ENCODE assay signal across 8 mouse cellular contexts in genomic region chr3:107895194-107895719, GRCm38 (mm10). TPM values are rescaled to one million over a fixed set of nuclear protein-coding genes. Genes with fewer than 3 reads are reported as not detected.
DNase-seq lines count a peak whose midpoint lies in the region; ATAC-seq and TF ChIP-seq lines count a peak whose summit lies in the region.

No protein-coding gene starts in this region.

- no peaks in the 10 kb centered on the region for H3K36me3 ChIP-seq in heart, embryonic 11.5 days (ENCODE audit: control insufficient read depth, insufficient read depth, low read length)
- H3K36me3 ChIP-seq in forebrain, postnatal 0 days (ENCODE audit: insufficient read depth) = no peaks in the 10 kb centered on the region
- H3K36me3 ChIP-seq in liver, postnatal 0 days (replicated peaks; ENCODE audit: insufficient read depth, low read length) = 0 out of 2 replicates have a peak, but pooled peaks cover 3% of the 10 kb centered on the region

- 10% methylated on average over 6 of the region's 6 CpGs for WGBS in heart, embryonic 11.5 days (ENCODE audit: insufficient replicate concordance)
- WGBS in forebrain, postnatal 0 days = 5% methylated on average over 6 of the region's 6 CpGs
- WGBS in liver, postnatal 0 days (ENCODE audit: insufficient replicate concordance) = 8% methylated on average over 6 of the region's 6 CpGs

- H3K4me3 ChIP-seq in heart, embryonic 11.5 days (ENCODE audit: low read depth, low read length) = peak overlapping the region; percentile 75
- H3K4me3 ChIP-seq in forebrain, postnatal 0 days (ENCODE audit: low read depth, low read length) = peak overlapping the region; percentile 62
- H3K4me3 ChIP-seq in liver, postnatal 0 days (ENCODE audit: low read depth, low read length) = peak overlapping the region; percentile 75

- no peak for TF ChIP-seq EP300 in liver, postnatal 0 days (IDR thresholded peaks at IDR 0.05; ENCODE audit: low read depth)

- H3K27ac ChIP-seq in heart, embryonic 11.5 days (ENCODE audit: low read depth, low read length) = no peak overlapping the region
- H3K27ac ChIP-seq in forebrain, postnatal 0 days (ENCODE audit: low read depth, low read length) = no peak overlapping the region
- peak overlapping the region; percentile 87; the same call in 1 of the 2 replicates for H3K27ac ChIP-seq in liver, postnatal 0 days (ENCODE audit: low read depth)

- H3K4me2 ChIP-seq in heart, embryonic 11.5 days = peak overlapping the region; percentile 91
- H3K4me2 ChIP-seq in forebrain, postnatal 0 days (ENCODE audit: low read depth) = peak overlapping the region; percentile 95
- H3K4me2 ChIP-seq in liver, postnatal 0 days (ENCODE audit: low read depth, low read length) = peak overlapping the region; percentile 99

- DNase-seq in heart, adult 9 months (ENCODE audit: low spot score in 2 of 2) = no peak
- peak; percentile 8 for DNase-seq in MN1 (ENCODE audit: low spot score)
- DNase-seq in forebrain, postnatal 0 days = no peak
- DNase-seq in liver, postnatal 0 days = no peak
- DNase-seq in right cerebral cortex, postnatal 10 days (ENCODE audit: low spot score in 2 of 2) = no peak
- DNase-seq in ovary, adult 18-20 months (ENCODE audit: low spot score) = no peak
- DNase-seq in left cerebral cortex, adult 11 months (ENCODE audit: low spot score) = no peak

- H3K9ac ChIP-seq in heart, embryonic 11.5 days (ENCODE audit: low read depth, low read length) = peak overlapping the region; percentile 84; the same call in 1 of the 2 replicates
- H3K9ac ChIP-seq in forebrain, postnatal 0 days = peak overlapping the region; percentile 85
- H3K9ac ChIP-seq in liver, postnatal 0 days (replicated peaks) = peak overlapping the region; percentile 90

- ATAC-seq in heart, embryonic 11.5 days (replicated peaks; ENCODE audit: insufficient number of reproducible peaks, low FRiP score, low TSS enrichment) = no peak
- ATAC-seq in forebrain, postnatal 0 days = peak; percentile 7
- peak; percentile 43 for ATAC-seq in liver, postnatal 0 days

- TF ChIP-seq CTCF in forebrain, postnatal 0 days (IDR thresholded peaks at IDR 0.05; ENCODE audit: low read depth) = no peak
- TF ChIP-seq CTCF in liver, postnatal 0 days (IDR thresholded peaks at IDR 0.05; ENCODE audit: low read depth) = no peak

- no peaks in the 10 kb centered on the region for H3K9me3 ChIP-seq in heart, embryonic 11.5 days (replicated peaks; ENCODE audit: control insufficient read depth, low read length)
- no peaks in the 10 kb centered on the region for H3K9me3 ChIP-seq in forebrain, postnatal 0 days (ENCODE audit: low read length)
- no peaks in the 10 kb centered on the region for H3K9me3 ChIP-seq in liver, postnatal 0 days (ENCODE audit: low read length)

- H3K27me3 ChIP-seq in heart, embryonic 11.5 days (ENCODE audit: control insufficient read depth, insufficient read depth, low read length) = no peaks in the 10 kb centered on the region
- no peaks in the 10 kb centered on the region for H3K27me3 ChIP-seq in forebrain, postnatal 0 days (ENCODE audit: insufficient read depth, low read length)
- H3K27me3 ChIP-seq in liver, postnatal 0 days (ENCODE audit: insufficient read depth, low read length) = no peaks in the 10 kb centered on the region

- peaks cover 6% of the 10 kb centered on the region; the same call in 1 of the 2 replicates for H3K4me1 ChIP-seq in heart, embryonic 11.5 days (ENCODE audit: control insufficient read depth, insufficient read depth, low read length)
- no peaks in the 10 kb centered on the region for H3K4me1 ChIP-seq in forebrain, postnatal 0 days (ENCODE audit: insufficient read depth)
- H3K4me1 ChIP-seq in liver, postnatal 0 days (ENCODE audit: insufficient read depth) = peaks cover 15% of the 10 kb centered on the region

RNA-seq across cellular contexts. Expression of gene Gstm5, which starts 0.4 kb away (rescaled TPM):
- polyA plus RNA-seq in heart, embryonic 11.5 days (2014; fragmentation: Nextera tagmentation; extraction: Ambion mirVana) = 131 TPM in 2 replicates
- total RNA-seq in forebrain, postnatal 0 days (2014; rRNA removed) = 141 and 164 TPM in 2 replicates
- polyA plus RNA-seq in forebrain, postnatal 0 days (2015; fragmentation: Nextera tagmentation; extraction: Ambion mirVana) = 250 and 273 TPM in 2 replicates
- polyA plus RNA-seq in liver, postnatal 0 days (2015; fragmentation: Nextera tagmentation; extraction: Ambion mirVana) = 126 and 134 TPM in 2 replicates

RNA-seq across cellular contexts. Expression of gene Eps8l3, which starts 18.2 kb away (rescaled TPM):
- polyA plus RNA-seq in heart, embryonic 11.5 days (2014; fragmentation: Nextera tagmentation; extraction: Ambion mirVana) = not detected in 2 replicates
- total RNA-seq in forebrain, postnatal 0 days (2014; rRNA removed) = not detected in 2 replicates
- polyA plus RNA-seq in forebrain, postnatal 0 days (2015; fragmentation: Nextera tagmentation; extraction: Ambion mirVana) = not detected in 2 replicates
- not detected in 2 replicates for polyA plus RNA-seq in liver, postnatal 0 days (2015; fragmentation: Nextera tagmentation; extraction: Ambion mirVana)

RNA-seq across cellular contexts. Expression of gene Gstm7, which starts 36.4 kb away (rescaled TPM):
- polyA plus RNA-seq in heart, embryonic 11.5 days (2014; fragmentation: Nextera tagmentation; extraction: Ambion mirVana) = 17.2 and 20.3 TPM in 2 replicates
- 32.2 and 38.9 TPM in 2 replicates for total RNA-seq in forebrain, postnatal 0 days (2014; rRNA removed)
- 42.4 and 44.8 TPM in 2 replicates for polyA plus RNA-seq in forebrain, postnatal 0 days (2015; fragmentation: Nextera tagmentation; extraction: Ambion mirVana)
- polyA plus RNA-seq in liver, postnatal 0 days (2015; fragmentation: Nextera tagmentation; extraction: Ambion mirVana) = 39.2 and 42.2 TPM in 2 replicates

RNA-seq across cellular contexts. Expression of gene Gstm6, which starts 48.3 kb away (rescaled TPM):
- polyA plus RNA-seq in heart, embryonic 11.5 days (2014; fragmentation: Nextera tagmentation; extraction: Ambion mirVana) = 11.7 TPM in 2 replicates
- 12.5 and 20.7 TPM in 2 replicates for total RNA-seq in forebrain, postnatal 0 days (2014; rRNA removed)
- polyA plus RNA-seq in forebrain, postnatal 0 days (2015; fragmentation: Nextera tagmentation; extraction: Ambion mirVana) = 12.5 and 20.0 TPM in 2 replicates
- polyA plus RNA-seq in liver, postnatal 0 days (2015; fragmentation: Nextera tagmentation; extraction: Ambion mirVana) = 17.2 and 18.0 TPM in 2 replicates
